18 mouse cellular contexts compared by ENCODE assay signal in the genomic region with DNA sequence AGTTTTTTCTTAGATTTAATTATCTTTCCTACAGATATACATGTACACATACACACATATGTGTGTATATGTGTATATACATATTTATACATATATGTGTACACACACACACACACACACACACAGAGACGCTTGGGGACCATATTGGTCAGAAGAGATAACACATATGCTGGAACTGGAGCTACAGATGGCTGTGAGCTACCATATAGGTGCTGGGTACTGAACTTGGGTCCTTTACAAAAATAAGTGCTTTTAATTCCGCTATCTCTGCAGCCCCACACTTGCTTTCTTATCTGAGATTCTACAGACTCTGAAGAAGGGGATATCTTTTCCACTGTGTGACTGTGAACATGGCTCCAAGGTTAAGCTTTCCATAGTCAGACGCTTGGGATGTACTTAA.
"Had no signal": no experiment of that assay in that cellular context is flagged by ENCODE, and none has a peak within 500 bp of the region (broad histone marks: within the 10 kb centered on the region; RNA-seq: fewer than 3 reads in every experiment).

No protein-coding gene starts in this region.

- H3K36me3 ChIP-seq: liver, embryonic 15.5 days; midbrain, embryonic 10.5 days; midbrain, embryonic 12.5 days; neural tube, embryonic 13.5 days; neural tube, embryonic 15.5 days; stomach, embryonic 15.5 days had no signal

- H3K4me3 ChIP-seq: liver, embryonic 15.5 days; megakaryocyte, embryonic 14.5 days; midbrain, embryonic 10.5 days; midbrain, embryonic 12.5 days; myocyte; neural tube, embryonic 13.5 days; neural tube, embryonic 15.5 days; stomach, embryonic 15.5 days had no signal

- H3K27ac ChIP-seq: midbrain, embryonic 10.5 days; midbrain, embryonic 12.5 days; neural tube, embryonic 13.5 days; neural tube, embryonic 15.5 days; stomach, embryonic 15.5 days; stomach, postnatal 0 days had no signal

- H3K4me2 ChIP-seq: liver, embryonic 15.5 days; lung, embryonic 14.5 days; midbrain, embryonic 12.5 days; neural tube, embryonic 13.5 days; neural tube, embryonic 15.5 days; stomach, embryonic 15.5 days had no signal

- H3K9ac ChIP-seq: liver, embryonic 15.5 days; lung, embryonic 14.5 days; midbrain, embryonic 12.5 days; neural tube, embryonic 13.5 days; neural tube, embryonic 15.5 days; stomach, embryonic 15.5 days had no signal

- DNase-seq: lung, adult 18-20 months; lung, embryonic 14.5 days; lung, postnatal 10 days; lung, postnatal 4 days; midbrain, embryonic 14.5 days; right cerebral cortex, postnatal 14 days; thymus, postnatal 14 days; thymus, postnatal 36 days had no signal

- H3K27me3 ChIP-seq: liver, embryonic 15.5 days; midbrain, embryonic 12.5 days; neural tube, embryonic 13.5 days; neural tube, embryonic 15.5 days; stomach, embryonic 15.5 days had no signal

- H3K9me3 ChIP-seq: liver, embryonic 15.5 days; megakaryocyte, embryonic 14.5 days; midbrain, embryonic 10.5 days; midbrain, embryonic 12.5 days; neural tube, embryonic 13.5 days; neural tube, embryonic 15.5 days; stomach, embryonic 15.5 days had no signal

- ATAC-seq: midbrain, embryonic 16.5 days had no signal

- H3K4me1 ChIP-seq: midbrain, embryonic 10.5 days; midbrain, embryonic 12.5 days; neural tube, embryonic 13.5 days had no signal
